Mouse (Mus musculus): ENCODE results near the gene Intu. TPM values are rescaled to one million over a fixed set of nuclear protein-coding genes. Genes with fewer than 3 reads are reported as not detected.

Gene Intu
- polyA plus RNA-seq, 1 experiment from 2014 or later, result 2.0 TPM

GRCm38 (mm10) chr3:40504377-40504776 lies 26.7 kb upstream of the Intu start:
- Histone ChIP-seq H3K9me3 (replicated peaks; ENCODE audit: low read length) (no peaks in the 10 kb centered on the region), H3K9ac (ENCODE audit: low read depth, low read length) (no peak overlapping the region), H3K4me2 (ENCODE audit: low read length) (no peak overlapping the region), H3K4me1 (replicated peaks; ENCODE audit: insufficient read depth, low read length) (no peaks in the 10 kb centered on the region), H3K27ac (no peak overlapping the region), H3K27me3 (ENCODE audit: insufficient read depth, low read length) (no peaks in the 10 kb centered on the region), H3K36me3 (ENCODE audit: insufficient read depth, low read length) (no peaks in the 10 kb centered on the region), H3K4me3 (replicated peaks; ENCODE audit: low read depth, low read length) (no peak overlapping the region)
- ATAC-seq (replicated peaks; ENCODE audit: low FRiP score, low read depth), result no peak
- WGBS, result 63% methylated on average over 5 of the region's 5 CpGs
- TF ChIP-seq CTCF (IDR thresholded peaks at IDR 0.05; ENCODE audit: low read depth), result no peak
- peak; percentile 75 for DNase-seq (ENCODE audit: low spot score)

GRCm38 (mm10) chr3:40505451-40506014 lies 25.6 kb upstream of the Intu start:
- Histone ChIP-seq H3K9me3 (replicated peaks; ENCODE audit: low read length) (no peaks in the 10 kb centered on the region), H3K4me1 (replicated peaks; ENCODE audit: insufficient read depth, low read length) (no peaks in the 10 kb centered on the region), H3K36me3 (ENCODE audit: insufficient read depth, low read length) (no peaks in the 10 kb centered on the region), H3K27ac (no peak overlapping the region), H3K27me3 (ENCODE audit: insufficient read depth, low read length) (no peaks in the 10 kb centered on the region), H3K4me2 (ENCODE audit: low read length) (no peak overlapping the region), H3K4me3 (replicated peaks; ENCODE audit: low read depth, low read length) (no peak overlapping the region), H3K9ac (ENCODE audit: low read depth, low read length) (no peak overlapping the region)
- 91% methylated on average over 14 of the region's 14 CpGs for WGBS
- ATAC-seq (replicated peaks; ENCODE audit: low FRiP score, low read depth) (no peak), DNase-seq (ENCODE audit: low spot score) (no peak)
- no peak for TF ChIP-seq CTCF (IDR thresholded peaks at IDR 0.05; ENCODE audit: low read depth)

GRCm38 (mm10) chr3:40508927-40509576 lies 22.0 kb upstream of the Intu start:
- no peak overlapping the region for H3K27ac ChIP-seq
- no peaks in the 10 kb centered on the region for H3K9me3 ChIP-seq (replicated peaks; ENCODE audit: low read length)
- DNase-seq (ENCODE audit: low spot score), result peak; percentile 52
- ATAC-seq (replicated peaks; ENCODE audit: low FRiP score, low read depth), result peak; percentile 43; the same call in 1 of the 2 replicates
- no peaks in the 10 kb centered on the region for H3K27me3 ChIP-seq (ENCODE audit: insufficient read depth, low read length)
- 39% methylated on average over 6 of the region's 6 CpGs for WGBS
- no peak for TF ChIP-seq CTCF (IDR thresholded peaks at IDR 0.05; ENCODE audit: low read depth)
- no peak overlapping the region for H3K9ac ChIP-seq (ENCODE audit: low read depth, low read length)
- H3K4me1 ChIP-seq (replicated peaks; ENCODE audit: insufficient read depth, low read length), result no peaks in the 10 kb centered on the region
- H3K4me3 ChIP-seq (replicated peaks; ENCODE audit: low read depth, low read length), result no peak overlapping the region
- peak overlapping the region; percentile 25 for H3K4me2 ChIP-seq (ENCODE audit: low read length)
- no peaks in the 10 kb centered on the region for H3K36me3 ChIP-seq (ENCODE audit: insufficient read depth, low read length)

- Histone ChIP-seq H3K4me1 (replicated peaks; ENCODE audit: insufficient read depth, low read length) (no peaks in the 10 kb centered on the region), H3K9me3 (replicated peaks; ENCODE audit: low read length) (no peaks in the 10 kb centered on the region), H3K36me3 (ENCODE audit: insufficient read depth, low read length) (no peaks in the 10 kb centered on the region), H3K4me3 (replicated peaks; ENCODE audit: low read depth, low read length) (no peak overlapping the region), H3K27ac (no peak overlapping the region), H3K27me3 (ENCODE audit: insufficient read depth, low read length) (no peaks in the 10 kb centered on the region), H3K9ac (ENCODE audit: low read depth, low read length) (no peak overlapping the region), H3K4me2 (ENCODE audit: low read length) (no peak overlapping the region)
- no peak for ATAC-seq (replicated peaks; ENCODE audit: low FRiP score, low read depth)
- no peak for TF ChIP-seq CTCF (IDR thresholded peaks at IDR 0.05; ENCODE audit: low read depth)
- no peak for DNase-seq (ENCODE audit: low spot score)
- WGBS, result 43% methylated on average over 6 of the region's 6 CpGs
Measured at GRCm38 (mm10) chr3:40510567-40510966, 20.5 kb upstream of the Intu start.

- H3K4me3 ChIP-seq (replicated peaks; ENCODE audit: low read depth, low read length), result no peak overlapping the region
- no peak overlapping the region for H3K9ac ChIP-seq (ENCODE audit: low read depth, low read length)
- no peaks in the 10 kb centered on the region for H3K27me3 ChIP-seq (ENCODE audit: insufficient read depth, low read length)
- ATAC-seq (replicated peaks; ENCODE audit: low FRiP score, low read depth) (no peak), DNase-seq (ENCODE audit: low spot score) (no peak)
- no peak for TF ChIP-seq CTCF (IDR thresholded peaks at IDR 0.05; ENCODE audit: low read depth)
- H3K36me3 ChIP-seq (ENCODE audit: insufficient read depth, low read length), result no peaks in the 10 kb centered on the region
- no peak overlapping the region for H3K27ac ChIP-seq
- WGBS, result 77% methylated on average over 13 of the region's 13 CpGs
- H3K4me1 ChIP-seq (replicated peaks; ENCODE audit: insufficient read depth, low read length), result no peaks in the 10 kb centered on the region
- H3K4me2 ChIP-seq (ENCODE audit: low read length), result no peak overlapping the region
- no peaks in the 10 kb centered on the region for H3K9me3 ChIP-seq (replicated peaks; ENCODE audit: low read length)
Measured at GRCm38 (mm10) chr3:40512936-40513829, 17.9 kb upstream of the Intu start.

- no peak overlapping the region for H3K27ac ChIP-seq
- H3K4me3 ChIP-seq (replicated peaks; ENCODE audit: low read depth, low read length), result no peak overlapping the region
- H3K4me1 ChIP-seq (replicated peaks; ENCODE audit: insufficient read depth, low read length), result no peaks in the 10 kb centered on the region
- TF ChIP-seq CTCF (IDR thresholded peaks at IDR 0.05; ENCODE audit: low read depth), result no peak
- WGBS, result 59% methylated on average over 3 of the region's 3 CpGs
- no peaks in the 10 kb centered on the region for H3K27me3 ChIP-seq (ENCODE audit: insufficient read depth, low read length)
- ATAC-seq (replicated peaks; ENCODE audit: low FRiP score, low read depth), result no peak
- no peak overlapping the region for H3K4me2 ChIP-seq (ENCODE audit: low read length)
- no peaks in the 10 kb centered on the region for H3K36me3 ChIP-seq (ENCODE audit: insufficient read depth, low read length)
- H3K9me3 ChIP-seq (replicated peaks; ENCODE audit: low read length), result no peaks in the 10 kb centered on the region
- H3K9ac ChIP-seq (ENCODE audit: low read depth, low read length), result no peak overlapping the region
- no peak for DNase-seq (ENCODE audit: low spot score)
Measured at GRCm38 (mm10) chr3:40518240-40518639, 12.8 kb upstream of the Intu start.
